Mouse (Mus musculus) yolk sac, embryonic 10.5 days (tissue): ENCODE results near the gene Ttll13.

Experiments
- DNase-seq: peaks from one replicate; pipeline ENCODE4 v3.0.0-alpha.2; 2017; ENCODE audit warnings: low spot score

Ttll13 gene

DNA sequence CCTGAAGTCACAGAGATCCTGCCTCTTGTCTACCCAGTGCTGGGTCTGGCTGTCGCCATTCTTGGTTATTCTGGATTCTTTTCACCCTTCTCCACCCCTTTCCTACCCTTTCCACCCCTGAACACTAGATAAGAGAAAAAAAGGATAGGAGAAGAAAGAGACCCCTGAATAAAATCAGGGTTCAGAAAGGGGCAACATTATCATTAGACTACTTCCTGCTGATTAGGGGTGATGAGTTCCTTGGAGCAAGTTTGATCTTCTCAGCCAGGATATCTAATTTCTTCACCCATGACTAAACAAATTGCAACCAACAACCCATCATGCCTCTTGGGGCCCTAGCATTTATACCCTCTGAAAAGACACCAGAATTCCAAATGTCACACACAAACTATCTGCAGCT is 21.6 kb downstream of the Ttll13 start:
- no peak for DNase-seq

DNA sequence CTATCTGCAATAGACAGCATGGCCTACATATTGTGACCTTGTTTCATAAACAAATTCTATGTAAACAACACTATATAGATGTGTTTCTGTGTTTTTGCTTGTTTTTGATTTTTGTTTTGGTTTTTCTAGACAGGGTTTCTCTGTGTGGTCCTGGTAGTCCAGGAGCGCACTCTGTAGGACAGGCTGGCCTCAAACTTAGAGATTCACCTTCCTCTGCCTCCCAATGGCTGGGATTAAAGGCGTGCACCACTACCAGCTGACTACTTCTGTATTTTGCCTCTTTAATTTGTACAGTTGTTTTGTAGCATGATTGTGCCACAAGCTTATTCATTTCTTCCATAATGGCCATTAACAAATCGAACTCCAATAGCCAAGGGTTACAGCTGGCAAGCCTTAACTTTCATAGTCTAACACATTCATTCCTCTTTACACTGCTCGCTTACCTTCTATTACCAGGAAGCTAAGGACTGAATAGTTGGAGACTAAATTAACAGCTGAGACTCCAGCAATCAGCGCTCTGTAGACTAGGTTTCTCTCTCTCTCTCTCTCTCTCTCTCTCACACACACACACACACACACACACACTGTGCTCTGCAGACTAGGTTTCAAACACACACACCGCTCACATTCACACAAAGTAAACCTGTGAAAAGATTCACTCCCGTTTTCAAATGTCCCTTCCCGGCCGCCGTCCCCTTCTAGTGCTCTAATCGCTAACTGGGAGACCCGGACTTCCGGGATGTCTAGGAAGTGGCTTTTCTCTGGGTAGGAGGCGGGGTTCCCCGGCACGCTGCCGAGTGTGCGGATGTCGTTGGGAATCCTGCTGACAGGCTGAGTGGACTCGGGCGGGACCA is 22.9 kb downstream of the Ttll13 start, which contains the start of gene Vps33b:
Gene Vps33b, plus strand, starts transcription at position 753 of the 854 bp plus-strand sequence.
- peak; percentile 93 for DNase-seq

DNA sequence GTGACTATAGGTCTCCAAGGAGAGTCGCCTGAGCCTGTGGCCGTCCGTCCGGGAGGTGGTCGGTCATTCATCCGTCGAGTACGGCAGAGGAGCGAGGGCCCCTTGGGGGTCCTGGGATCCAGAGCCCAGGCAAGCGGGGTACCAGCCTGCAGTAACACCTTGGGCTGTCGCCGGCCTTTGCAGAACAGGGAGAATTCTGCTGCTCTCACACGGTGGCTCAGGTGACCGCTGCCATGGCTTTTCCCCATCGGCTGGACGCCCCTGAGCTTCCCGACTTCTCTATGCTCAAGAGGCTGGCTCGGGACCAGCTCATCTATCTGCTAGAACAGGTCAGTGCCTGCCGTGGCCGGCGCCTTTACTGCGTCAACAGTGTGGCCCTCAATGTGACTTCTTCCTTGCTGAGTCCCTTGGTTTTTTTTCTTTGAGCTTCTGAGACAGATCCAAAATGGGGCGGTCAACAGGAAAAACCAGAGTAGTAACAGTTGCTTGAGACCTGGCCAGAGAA is 23.6 kb downstream of the Ttll13 start:
- no peak for DNase-seq

DNA sequence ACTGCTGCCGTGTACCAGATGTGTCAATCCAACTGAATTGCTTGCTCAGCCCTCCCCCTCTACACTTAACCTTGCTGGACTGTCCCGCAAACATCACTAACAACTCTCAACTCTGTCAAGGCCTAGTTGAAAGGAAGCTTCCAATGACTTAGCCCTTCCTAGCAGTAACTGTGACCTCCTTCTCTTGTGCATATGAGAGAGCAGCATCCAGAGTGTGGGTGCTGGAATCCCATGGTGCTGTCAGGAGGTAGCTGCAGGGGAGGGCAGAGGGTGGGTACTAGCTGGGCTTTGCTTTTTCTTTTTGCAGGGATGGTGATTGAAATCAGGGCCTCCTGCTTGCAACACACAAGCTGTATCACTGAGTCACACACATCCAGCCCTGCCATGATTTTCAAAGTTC is 27.3 kb downstream of the Ttll13 start:
- DNase-seq = no peak

DNA sequence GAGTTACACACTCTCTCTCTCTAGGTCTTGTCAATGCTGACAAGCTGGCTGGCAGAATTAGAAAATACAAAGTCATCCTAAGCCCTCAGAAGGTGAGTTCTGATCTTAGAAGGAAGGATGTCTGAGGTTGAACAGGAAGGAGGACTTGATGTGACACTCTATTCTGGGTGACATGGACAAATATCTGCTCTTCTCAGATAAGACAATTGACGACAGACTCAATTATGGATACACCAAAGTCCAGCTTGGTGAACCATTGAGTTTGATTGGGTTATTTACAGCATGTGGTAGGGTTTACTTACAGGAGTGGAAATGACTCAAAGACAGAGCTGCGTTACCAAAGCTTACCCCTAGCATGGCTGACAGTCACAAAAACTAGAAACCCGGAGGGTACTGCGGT is 30.2 kb downstream of the Ttll13 start:
- DNase-seq = no peak

DNA sequence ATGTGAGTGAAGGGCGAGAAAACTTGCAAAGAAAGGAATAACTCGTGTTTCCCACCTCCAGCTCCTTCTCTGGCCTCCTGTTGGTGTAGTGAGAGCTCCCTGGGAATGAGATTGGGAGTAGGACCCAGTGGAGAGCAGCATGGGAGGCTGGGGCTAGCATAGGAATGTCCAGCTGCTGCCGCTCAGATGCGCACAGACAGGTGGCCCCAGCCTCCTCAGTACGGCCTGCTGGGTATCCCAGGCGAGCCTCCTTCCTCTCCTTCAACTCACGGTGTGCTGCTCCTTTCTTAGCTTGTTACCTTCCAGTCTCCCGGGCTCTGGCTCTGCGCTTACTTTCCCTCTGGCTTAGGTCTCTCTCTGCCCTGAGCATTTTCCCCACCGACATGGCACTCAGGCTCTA is 33.9 kb downstream of the Ttll13 start:
- no peak for DNase-seq

DNA sequence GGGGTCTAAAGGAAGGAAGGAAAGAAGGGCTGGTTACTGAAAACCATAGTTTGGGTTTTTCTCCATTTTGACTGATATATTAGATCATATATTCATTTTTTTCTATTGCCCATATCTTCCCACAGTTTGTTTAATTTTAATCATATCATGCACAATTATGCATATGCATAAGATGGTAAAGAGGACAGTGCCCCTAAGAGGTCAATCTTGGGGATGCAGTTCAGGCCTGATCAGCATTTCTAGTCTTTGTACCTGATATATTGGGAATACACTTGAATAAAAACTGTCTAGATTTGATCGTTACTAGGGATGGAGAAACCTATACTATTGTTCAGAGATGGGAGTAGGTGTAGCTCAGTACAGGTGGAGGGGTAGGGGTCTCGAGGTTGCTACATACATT is 34.8 kb downstream of the Ttll13 start:
- no peak for DNase-seq

DNA sequence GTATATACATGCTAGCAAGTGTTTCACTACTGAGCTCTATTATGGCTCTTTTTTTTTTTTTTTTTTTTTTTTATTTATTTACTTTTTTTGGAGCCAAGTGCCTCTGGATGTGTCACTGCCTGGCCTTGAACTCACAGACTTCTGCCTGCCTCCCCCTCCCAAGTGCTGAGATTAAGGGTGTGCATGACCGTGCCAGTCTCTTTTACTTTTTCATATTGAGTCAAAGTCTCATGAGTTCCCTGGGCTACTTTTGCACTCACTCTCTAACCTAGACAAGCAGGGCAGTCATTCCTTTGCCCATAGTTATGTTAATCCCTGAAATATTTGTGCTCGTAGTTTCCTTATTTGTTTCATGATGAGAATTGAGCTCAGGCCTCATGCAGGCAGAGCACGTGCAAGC is 35.5 kb downstream of the Ttll13 start:
- DNase-seq = no peak

DNA sequence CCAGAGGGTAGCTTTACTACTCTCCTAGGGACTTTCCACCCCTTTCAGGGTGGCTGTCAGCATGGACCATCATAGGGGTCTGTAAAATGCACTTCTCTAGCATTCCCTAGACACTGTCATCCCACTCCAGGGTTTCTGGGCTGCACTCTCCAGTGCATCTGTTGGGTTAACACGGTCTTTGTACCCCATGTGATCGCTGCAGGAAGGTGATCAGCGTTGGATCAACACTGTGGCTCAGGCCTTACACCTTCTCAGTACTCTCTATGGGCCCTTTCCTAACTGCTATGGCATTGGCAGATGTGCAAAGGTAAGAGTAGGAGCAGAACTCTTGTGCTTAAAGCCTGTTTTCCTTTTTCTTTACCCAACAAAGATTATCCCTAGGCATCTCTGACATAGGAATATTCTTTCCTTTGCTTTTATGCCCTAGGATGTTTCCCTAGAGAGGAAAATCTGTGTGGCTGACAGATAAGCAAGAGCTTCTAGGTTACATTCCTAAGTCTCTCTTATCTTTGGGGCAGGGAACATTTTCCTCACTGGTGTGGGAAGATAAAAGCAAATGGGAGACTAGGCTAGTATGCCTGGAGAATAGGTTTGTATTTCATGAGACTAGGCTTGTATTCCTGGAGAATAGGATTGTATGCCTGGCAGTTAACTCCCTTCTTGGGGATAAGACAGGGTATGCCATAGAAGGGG is 37.2 kb downstream of the Ttll13 start:
- DNase-seq = peak; percentile 79

DNA sequence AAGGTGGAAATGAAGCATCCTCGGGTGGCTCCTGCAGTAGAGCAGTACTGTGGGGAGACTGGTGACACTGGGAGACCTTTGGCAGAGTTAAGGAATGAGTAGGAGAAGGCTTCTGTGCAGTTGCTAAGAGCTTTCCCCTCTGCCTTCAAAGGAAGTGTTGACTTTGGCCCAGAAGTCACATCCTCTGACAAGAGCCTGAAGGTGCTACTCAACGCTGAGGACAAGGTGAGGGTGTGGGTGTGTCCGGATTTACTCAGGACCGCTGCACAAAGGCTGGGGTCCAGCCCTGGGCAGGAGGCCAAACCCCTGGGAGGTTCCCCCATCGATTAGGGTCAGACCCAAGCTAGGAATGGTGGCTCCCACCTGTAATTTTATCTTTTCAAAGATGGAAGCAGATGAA is 38.2 kb downstream of the Ttll13 start:
- peak; percentile 25 for DNase-seq

DNA sequence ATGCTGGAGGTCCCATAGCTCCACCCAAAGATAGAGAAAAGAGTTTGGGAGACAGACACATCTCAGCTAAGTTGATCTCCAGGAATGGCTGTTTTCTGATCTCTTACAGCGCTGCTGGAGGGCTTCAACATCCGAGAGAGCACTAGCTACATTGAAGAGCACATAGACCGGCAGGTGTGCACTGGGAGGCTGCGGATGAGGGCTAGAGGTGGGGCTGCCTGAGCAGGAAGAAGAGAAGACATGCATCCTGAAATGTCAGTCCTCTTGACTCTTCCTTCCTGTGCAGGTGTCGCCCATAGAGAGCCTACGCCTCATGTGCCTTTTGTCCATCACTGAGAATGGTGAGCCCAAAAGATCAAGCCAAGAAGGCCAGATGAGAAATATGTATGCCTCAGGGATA is 39.5 kb downstream of the Ttll13 start:
- DNase-seq = no peak

DNA sequence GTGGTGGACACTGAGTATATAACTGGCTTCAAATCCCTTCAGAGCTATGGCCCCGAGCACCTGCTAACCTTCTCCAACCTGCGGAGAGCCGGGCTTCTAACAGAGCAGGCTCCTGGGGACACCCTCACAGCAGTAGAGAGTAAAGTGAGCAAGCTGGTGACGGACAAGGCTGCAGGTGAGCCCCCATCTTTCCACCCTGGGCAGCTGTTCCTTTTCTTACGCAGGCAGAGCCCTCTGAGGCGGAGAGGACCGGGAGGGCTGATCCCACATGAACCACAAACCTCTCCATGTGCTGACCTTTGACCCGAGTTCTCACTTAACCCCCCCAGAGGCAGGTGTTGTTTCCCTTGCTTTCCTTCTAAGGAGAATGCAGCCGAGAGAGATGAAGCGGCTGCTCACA is 41.6 kb downstream of the Ttll13 start:
- DNase-seq = peak; percentile 40

DNA sequence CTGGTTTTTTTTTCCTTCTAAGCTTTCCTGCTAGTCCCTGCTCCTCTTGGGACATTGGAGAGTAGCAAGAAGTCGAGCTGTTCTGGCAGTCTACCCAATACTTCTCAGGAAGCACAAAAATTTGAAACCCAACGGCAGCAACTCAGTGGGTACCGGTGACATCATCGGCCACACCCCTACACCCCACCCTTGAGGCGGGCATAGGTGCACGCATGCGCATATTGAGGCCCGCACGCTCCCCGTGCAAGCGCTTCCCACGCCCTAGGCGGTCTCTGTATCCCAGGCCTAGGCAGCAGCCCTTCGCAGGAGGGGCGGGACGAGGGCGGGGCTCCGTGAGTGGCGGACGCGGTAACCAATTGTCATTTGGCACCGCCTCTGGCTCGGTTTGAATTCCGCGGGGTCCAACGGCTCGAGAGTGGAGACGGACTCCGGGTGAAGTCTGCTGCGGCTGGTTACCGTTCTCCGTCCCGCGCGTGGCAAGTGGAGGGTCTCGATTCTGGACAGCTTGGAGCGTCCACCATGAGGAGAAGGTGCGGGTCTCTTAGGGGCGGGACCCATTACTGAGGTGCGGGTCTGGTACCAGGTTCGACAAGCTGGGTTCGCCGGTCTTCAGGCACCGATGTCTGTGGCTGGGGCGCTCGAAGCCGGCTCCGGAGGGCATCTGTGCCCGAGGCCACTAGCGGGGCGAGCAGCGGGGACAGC is 48.0 kb downstream of the Ttll13 start, which contains the start of gene Prc1:
Gene Prc1, plus strand, starts transcription at position 389 of the 702 bp plus-strand sequence.
- peak; percentile 99 for DNase-seq

DNA sequence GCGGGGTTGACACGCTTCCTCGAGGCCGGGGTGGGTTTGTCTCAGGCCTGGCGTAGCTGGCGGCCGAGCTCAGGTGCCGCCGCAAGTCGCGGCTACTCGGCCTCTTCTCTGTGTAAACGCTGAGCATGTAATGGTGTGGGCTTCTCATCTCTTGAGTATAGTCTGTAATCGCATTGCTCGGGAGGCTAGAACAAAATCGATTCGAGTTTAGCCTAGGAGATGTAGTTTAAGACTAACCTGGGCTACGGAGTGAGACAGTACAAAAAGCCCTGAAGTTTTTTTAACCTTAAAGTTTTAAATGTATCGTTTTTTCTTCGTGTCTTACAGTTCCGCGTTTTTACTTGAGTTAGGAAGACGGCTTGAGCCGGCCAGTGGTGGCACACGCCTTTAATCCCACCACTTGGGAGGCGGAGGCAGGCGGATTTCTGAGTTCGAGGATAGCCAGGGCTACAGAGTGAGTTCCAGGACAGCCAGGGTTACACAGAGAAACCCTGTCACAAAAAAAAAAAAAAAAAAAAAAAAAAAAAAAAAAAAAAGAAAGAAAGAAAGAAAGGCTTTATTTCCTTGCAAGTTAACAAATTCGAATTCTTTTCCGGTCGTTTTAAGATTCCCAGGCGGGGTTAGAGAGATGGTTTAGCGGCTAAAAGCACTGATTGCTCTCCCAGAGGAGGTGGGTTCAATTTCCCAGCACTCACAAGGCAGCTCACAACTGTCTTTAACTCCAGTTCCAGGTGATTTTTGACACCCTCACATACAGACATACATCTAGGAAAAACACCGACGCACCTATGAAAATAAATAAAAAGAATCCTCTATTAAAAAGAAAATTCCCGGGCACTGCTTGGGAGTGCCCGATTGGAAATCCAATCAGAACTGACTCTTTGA is 48.8 kb downstream of the Ttll13 start:
- peak; percentile 73 for DNase-seq

DNA sequence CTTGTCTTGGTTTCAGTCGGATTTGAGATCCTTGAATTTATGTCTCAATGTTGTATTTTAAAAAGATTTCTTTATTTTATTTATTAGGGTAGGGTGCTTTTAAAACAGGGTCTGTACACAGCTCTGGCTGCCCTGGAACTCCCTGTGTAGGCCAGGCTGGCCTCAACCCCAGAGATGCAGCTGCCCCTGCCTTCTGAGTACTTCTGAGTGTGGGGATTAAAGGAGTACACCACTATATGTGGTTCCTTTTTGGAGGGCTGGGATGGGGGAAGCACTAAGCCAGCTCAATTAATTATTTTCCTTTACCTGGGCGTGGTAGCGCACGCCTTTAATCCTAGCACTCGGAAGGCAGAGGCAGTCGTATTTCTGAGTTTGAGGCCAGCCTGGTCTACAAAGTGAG is 50.3 kb downstream of the Ttll13 start:
- DNase-seq = no peak

DNA sequence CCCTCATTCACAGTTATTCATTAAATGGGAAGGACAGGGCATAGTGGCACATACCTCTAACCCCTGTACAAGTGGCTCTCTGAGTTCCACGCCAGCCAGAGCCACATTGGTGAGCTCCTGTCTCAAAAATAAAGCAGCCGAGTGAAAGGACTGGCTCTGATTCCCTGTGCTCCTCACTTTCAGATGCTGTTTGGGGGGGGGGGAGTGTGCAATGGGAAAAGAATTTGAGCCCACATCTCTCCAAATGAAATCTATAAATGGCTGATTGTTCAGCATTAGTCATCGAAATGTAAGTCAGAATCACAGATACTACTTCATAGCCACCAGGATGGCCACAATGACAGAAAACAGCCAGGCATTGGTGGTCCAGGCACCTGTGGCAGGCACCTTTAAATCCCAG is 50.9 kb downstream of the Ttll13 start:
- DNase-seq = no peak

DNA sequence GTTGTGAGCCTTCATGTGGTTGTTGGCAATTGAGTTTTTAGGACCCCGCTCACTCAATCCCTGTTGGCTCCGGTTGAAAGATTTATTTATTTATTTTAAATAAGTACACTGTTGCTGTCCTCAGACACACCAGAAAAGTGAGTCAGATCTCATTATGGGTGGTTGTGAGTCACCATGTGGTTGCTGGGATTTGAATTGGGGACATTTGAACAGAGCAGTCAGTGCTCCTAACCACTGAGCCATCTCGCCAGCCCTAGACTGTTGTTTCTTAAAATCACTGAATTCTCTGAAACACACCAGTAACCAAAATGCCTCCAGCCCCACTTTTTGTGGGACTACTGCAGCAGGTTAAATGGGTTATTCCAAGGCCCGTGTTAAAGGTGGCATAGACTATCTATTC is 52.6 kb downstream of the Ttll13 start:
- DNase-seq = no peak

DNA sequence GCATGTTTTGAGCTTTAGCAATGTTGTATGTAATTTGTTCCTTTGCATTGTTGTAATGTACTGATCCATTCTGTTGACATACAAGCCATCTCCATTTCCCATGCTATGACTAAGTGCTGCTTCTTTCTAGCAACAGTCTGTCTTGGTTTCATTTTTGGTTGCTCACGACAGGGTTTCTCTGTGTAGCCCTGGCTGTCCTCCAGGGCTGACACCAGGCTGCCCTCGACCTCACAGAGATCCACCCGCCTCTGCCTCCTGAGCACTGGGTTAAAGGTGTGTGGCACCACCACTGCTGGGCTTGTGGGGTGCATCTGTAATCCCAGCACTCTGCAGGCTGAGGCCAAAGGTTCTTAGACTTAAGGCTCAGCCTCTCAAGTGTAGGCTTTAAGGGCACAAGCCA is 53.4 kb downstream of the Ttll13 start:
- no peak for DNase-seq

DNA sequence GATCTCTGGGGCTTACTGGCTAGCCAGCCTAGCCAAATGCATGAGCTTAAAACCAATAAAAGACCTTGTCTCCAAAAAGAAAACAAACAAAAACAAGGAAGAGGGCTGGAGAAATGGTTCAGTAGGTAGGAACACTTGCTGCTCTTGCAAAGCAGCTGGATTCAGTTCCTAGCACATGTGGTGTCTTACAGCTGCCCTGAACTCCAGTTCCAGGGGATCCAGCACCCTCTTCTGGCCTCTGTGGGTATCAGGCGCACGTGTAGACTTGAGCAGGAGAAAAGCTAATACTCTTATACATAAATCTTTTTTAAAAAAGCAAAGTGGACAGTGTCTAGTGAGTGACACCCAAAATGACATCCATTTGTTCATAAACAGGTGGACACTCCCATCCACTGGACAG is 55.3 kb downstream of the Ttll13 start:
- DNase-seq = no peak

DNA sequence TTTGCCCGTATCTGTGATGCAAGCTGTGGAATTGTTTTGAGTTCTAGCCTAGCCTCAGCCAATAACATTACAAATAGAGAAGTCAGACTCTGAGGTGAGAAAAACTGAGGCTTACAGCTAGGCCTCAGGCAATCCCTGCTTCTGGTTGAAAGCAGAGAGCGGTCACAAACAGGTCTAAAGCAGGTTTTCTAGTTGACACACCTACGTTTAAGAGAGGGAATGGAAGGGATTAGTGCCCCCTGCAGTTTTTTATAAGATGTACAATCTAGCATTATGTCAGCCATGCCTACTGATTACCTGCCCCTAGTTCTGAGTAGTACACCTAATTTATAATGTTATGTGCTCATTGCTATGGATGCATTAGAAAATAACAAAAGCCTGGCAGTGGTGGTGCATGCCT is 61.6 kb downstream of the Ttll13 start:
- no peak for DNase-seq
